Mouse (Mus musculus): ENCODE data around the gene Etv6. TPM values are rescaled to one million over a fixed set of nuclear protein-coding genes. Genes with fewer than 3 reads are reported as not detected.
A peak's percentile ranks its signal among the peaks of the same experiment; 100 is the strongest.

The Etv6 gene
- polyA plus RNA-seq, 1 experiment from 2014 or later, result 14.7 TPM

DNA sequence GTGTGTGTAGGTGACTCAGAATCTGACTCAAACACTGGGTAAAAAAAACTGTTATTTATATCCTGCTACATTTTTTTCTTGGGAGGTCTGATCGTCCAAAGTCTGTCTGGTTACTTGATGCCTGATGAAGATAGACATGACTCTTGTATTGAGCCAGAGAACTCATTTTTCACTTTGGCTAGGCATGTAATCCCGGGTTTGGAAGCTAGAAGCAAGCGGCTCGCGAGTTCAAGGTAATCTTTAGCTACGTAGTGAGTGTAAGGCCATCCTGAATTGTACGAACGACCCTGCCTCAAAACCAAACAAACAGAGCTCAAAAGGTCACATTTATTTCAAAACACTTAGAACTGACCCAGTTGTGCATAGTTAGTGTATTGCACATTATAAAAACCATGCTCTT lies 128.9 kb downstream of the Etv6 start:
- no peak for ATAC-seq (ENCODE audit: borderline replicate concordance, extremely low read depth, low FRiP score, low TSS enrichment)
- 57% methylated on average over 8 of the region's 8 CpGs for WGBS
- H3K27me3 ChIP-seq, result no peaks in the 10 kb centered on the region
- H3K27ac ChIP-seq, result no peak overlapping the region
- H3K9ac ChIP-seq, result no peak overlapping the region
- H3K9me3 ChIP-seq, result no peaks in the 10 kb centered on the region
- H3K4me2 ChIP-seq, result no peak overlapping the region
- H3K36me3 ChIP-seq, result no peaks in the 10 kb centered on the region
- H3K4me1 ChIP-seq, result peaks cover 42% of the 10 kb centered on the region
- H3K4me3 ChIP-seq, result no peak overlapping the region

DNA sequence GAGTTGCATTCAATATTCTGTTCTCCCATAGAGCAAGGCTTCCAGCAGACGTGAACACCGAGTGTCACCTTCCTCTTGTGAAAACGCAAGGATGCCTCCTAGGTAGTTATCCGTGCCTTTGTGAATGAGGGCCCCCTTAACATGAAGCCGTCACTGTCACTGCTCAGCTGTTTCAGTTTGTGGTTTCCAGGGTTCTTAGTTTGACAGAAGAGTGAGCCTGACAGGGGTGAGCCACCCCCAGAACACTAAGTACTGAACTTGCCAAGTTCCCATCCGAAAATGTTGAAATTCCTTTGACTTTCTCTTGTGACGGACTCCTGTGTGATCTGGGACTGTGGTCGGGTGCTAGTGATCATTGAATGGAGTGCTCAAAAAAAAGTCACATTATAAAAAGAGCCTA lies 129.5 kb downstream of the Etv6 start:
- no peak for ATAC-seq (ENCODE audit: borderline replicate concordance, extremely low read depth, low FRiP score, low TSS enrichment)
- no peak overlapping the region for H3K4me2 ChIP-seq
- H3K27me3 ChIP-seq, result no peaks in the 10 kb centered on the region
- no peak overlapping the region for H3K4me3 ChIP-seq
- peaks cover 46% of the 10 kb centered on the region for H3K4me1 ChIP-seq
- 54% methylated on average over 8 of the region's 8 CpGs for WGBS
- H3K27ac ChIP-seq, result no peak overlapping the region
- H3K9ac ChIP-seq, result no peak overlapping the region
- H3K9me3 ChIP-seq, result no peaks in the 10 kb centered on the region
- no peaks in the 10 kb centered on the region for H3K36me3 ChIP-seq

DNA sequence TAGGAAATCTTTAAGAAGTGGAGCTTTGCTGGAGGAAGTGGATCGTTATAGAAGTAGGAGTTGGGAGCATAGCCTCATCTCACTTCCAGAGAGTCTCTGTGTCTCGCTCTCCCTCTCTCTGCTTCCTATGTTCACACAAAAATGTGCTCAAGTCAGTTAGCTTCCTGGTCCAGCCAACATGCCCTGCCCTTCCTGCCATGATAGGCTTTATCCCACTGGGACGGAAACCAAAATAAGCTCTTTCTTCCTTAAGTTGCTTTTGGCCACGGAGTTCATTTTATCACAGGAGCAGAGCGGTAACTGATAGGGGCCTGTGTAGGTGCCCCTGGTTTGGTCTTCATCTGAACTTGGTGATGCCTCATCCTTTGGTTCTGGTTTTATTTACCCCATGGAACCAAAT lies 132.5 kb downstream of the Etv6 start:
- no peak overlapping the region for H3K4me2 ChIP-seq
- no peak for ATAC-seq (ENCODE audit: borderline replicate concordance, extremely low read depth, low FRiP score, low TSS enrichment)
- no peaks in the 10 kb centered on the region for H3K9me3 ChIP-seq
- no peak overlapping the region; the same call in 1 of the 2 replicates for H3K27ac ChIP-seq
- H3K27me3 ChIP-seq, result no peaks in the 10 kb centered on the region
- no peak overlapping the region for H3K9ac ChIP-seq
- WGBS, result 78% methylated on average over 5 of the region's 5 CpGs
- no peak overlapping the region for H3K4me3 ChIP-seq
- H3K36me3 ChIP-seq, result no peaks in the 10 kb centered on the region
- peaks cover 50% of the 10 kb centered on the region for H3K4me1 ChIP-seq

DNA sequence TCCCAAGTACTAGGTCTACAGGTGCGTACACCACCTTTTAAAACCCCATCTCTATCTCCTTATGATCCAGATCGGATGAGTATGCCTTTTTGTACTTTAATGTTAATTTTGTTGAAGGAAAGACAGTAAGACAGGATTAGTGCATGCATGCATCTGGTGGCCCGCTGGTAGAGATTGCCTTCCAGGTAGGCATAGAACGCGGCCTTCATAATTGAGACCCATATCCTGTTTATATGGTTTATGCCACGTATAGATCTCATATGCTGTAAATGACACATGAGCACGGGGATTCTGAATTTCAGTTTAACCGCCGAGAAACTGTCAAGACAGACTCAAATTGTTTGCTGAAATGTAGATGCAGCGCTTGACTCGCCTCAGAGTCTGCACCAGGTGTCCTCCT lies 133.3 kb downstream of the Etv6 start:
- WGBS, result 82% methylated on average over 11 of the region's 11 CpGs
- Histone ChIP-seq H3K27ac (no peak overlapping the region), H3K9ac (no peak overlapping the region), H3K27me3 (no peaks in the 10 kb centered on the region), H3K9me3 (no peaks in the 10 kb centered on the region), H3K4me2 (no peak overlapping the region), H3K36me3 (no peaks in the 10 kb centered on the region), H3K4me1 (peaks cover 44% of the 10 kb centered on the region), H3K4me3 (no peak overlapping the region)
- no peak for ATAC-seq (ENCODE audit: borderline replicate concordance, extremely low read depth, low FRiP score, low TSS enrichment)

DNA sequence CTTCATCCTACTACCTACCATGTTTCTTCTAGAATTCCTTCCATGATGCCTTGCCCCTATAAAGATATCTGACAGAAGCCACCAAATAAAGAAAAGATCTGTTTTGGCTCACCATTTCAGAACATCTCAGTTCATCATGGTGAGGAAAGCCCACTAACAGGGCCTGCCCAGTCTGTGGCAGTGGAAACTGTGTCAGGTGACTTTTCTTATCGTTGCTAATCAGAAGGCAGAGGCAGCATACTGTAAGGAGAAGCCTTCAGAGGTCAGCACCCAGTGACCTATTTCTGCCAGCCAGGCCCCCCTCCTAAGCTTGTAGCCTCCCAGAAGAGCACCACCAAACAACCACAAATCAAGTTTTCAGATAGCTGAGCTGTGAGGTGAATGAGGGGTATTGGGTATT lies 135.7 kb downstream of the Etv6 start:
- Histone ChIP-seq H3K9ac (no peak overlapping the region), H3K27ac (no peak overlapping the region), H3K4me2 (no peak overlapping the region), H3K27me3 (no peaks in the 10 kb centered on the region), H3K4me3 (no peak overlapping the region), H3K36me3 (no peaks in the 10 kb centered on the region), H3K4me1 (peaks cover 44% of the 10 kb centered on the region), H3K9me3 (no peaks in the 10 kb centered on the region)
- ATAC-seq (ENCODE audit: borderline replicate concordance, extremely low read depth, low FRiP score, low TSS enrichment), result no peak
- whole genome bisulfite sequencing, result 32% methylated on average over 1 of the region's 1 CpGs

DNA sequence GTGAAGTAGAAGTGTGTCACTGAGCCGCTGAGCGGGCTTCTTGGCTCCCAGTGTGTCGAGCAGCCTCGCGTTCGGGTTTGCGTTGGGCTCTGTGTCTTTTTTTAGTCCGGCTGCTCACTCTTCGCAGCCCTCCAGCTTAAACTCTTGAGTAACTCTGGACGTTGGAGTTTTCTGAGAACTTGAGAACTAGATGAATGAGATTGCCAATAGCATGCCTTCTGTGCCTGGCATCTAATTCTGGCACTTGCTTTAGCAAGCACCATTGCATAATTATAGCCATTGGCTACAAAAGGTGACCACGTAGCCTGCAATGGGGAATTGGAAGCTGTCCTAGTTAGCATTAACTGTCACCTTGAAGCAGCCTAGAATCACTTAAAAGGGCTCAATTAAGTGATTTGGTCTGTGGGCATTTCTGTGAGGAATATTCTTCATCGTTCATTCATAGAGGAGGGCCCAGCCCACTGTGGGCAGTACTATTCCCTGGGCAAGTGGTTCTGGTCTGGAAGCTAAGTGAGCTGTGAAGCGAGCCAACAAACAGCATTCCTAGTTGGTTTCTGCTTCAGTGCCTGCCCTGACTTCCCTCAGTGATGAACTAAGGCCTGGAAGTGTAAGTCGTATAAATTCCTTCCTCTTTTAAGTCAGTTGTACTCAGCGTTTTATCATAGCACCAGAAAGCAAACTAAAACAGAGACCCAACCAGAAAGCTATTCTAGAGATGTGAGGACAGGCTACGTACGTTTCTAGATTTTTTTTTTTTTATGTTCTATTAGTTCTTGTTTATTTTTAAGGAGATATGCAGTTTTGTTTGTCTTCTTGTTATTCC lies 136.6 kb downstream of the Etv6 start:
- no peak for ATAC-seq (ENCODE audit: borderline replicate concordance, extremely low read depth, low FRiP score, low TSS enrichment)
- Histone ChIP-seq H3K27ac (no peak overlapping the region), H3K9me3 (no peaks in the 10 kb centered on the region), H3K4me1 (peaks cover 39% of the 10 kb centered on the region), H3K4me2 (no peak overlapping the region), H3K27me3 (no peaks in the 10 kb centered on the region), H3K4me3 (no peak overlapping the region), H3K9ac (no peak overlapping the region), H3K36me3 (no peaks in the 10 kb centered on the region)
- WGBS, result 82% methylated on average over 17 of the region's 17 CpGs

DNA sequence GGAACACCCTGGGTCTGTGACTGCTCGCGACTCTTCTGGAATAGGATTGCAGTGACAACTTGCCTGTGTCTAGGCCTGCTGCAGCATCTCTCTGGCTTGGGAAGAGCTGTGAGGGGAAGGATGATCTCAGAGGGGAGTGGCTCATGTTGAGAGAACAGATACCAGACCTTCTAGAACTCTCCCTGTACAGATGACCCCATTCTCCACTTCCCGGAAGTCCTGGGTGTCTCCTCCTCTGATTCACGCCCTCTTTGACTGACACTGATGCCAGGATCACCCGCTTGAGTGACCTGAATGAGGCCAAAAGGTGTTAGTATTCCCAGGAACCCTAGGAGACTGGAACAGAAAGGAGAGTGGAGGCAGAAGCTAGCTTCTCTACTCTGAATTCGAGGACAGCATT lies 137.9 kb downstream of the Etv6 start:
- Histone ChIP-seq H3K27ac (no peak overlapping the region), H3K27me3 (no peaks in the 10 kb centered on the region), H3K36me3 (no peaks in the 10 kb centered on the region), H3K9me3 (no peaks in the 10 kb centered on the region), H3K4me1 (peaks cover 35% of the 10 kb centered on the region), H3K4me2 (no peak overlapping the region), H3K4me3 (no peak overlapping the region), H3K9ac (no peak overlapping the region)
- no peak for ATAC-seq (ENCODE audit: borderline replicate concordance, extremely low read depth, low FRiP score, low TSS enrichment)
- 66% methylated on average over 6 of the region's 6 CpGs for WGBS

DNA sequence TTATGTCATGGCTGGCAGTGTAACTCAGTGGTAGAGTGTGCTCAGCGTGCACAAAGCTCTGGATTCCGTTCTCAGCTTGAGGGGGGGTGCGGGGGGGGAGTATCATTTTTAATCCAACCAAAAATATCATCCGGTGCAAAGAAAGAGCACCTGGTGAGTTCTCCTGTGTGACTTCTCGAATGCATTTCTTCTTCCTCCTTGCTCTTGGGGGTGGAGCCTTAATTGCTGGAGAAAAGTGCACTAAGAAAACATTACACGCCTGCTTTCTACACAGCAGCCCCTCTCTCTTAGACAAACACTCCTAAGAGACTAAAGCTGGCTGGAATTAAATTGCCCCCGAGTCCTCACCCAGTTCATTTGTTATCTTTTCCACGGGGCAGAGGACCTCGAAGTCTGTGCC lies 139.6 kb downstream of the Etv6 start:
- 31% methylated on average over 9 of the region's 9 CpGs for WGBS
- Histone ChIP-seq H3K27me3 (no peaks in the 10 kb centered on the region), H3K4me1 (peaks cover 31% of the 10 kb centered on the region), H3K27ac (peak overlapping the region; percentile 23; the same call in 1 of the 2 replicates), H3K36me3 (no peaks in the 10 kb centered on the region), H3K9me3 (no peaks in the 10 kb centered on the region), H3K9ac (no peak overlapping the region), H3K4me3 (no peak overlapping the region), H3K4me2 (peak overlapping the region; percentile 19; the same call in 1 of the 2 replicates)
- peak; percentile 28; the same call in 1 of the 2 replicates for ATAC-seq (ENCODE audit: borderline replicate concordance, extremely low read depth, low FRiP score, low TSS enrichment)

DNA sequence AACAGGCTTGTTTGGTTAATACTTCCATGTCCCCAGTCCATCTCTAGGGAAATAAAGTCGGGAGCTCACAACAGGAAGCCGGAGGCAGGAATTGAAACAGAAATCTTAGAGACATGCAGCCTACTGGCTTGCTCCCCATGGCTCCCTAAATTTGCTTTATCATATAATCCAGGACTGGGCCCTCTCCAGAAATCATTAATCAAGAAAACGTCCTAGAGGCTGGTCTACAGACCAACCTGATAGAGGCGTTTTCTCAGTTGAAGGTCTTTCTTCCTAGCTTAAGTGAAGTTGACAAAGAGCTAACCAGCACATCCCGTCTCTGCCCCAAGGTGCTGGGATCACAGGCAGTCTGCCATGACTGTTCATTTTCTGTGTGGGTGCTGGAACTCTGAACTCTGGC lies 141.7 kb downstream of the Etv6 start:
- H3K9me3 ChIP-seq, result no peaks in the 10 kb centered on the region
- H3K27me3 ChIP-seq, result no peaks in the 10 kb centered on the region
- H3K4me2 ChIP-seq, result no peak overlapping the region
- H3K9ac ChIP-seq, result no peak overlapping the region
- no peak overlapping the region for H3K27ac ChIP-seq
- no peak overlapping the region for H3K4me3 ChIP-seq
- ATAC-seq (ENCODE audit: borderline replicate concordance, extremely low read depth, low FRiP score, low TSS enrichment), result no peak
- peaks cover 29% of the 10 kb centered on the region for H3K4me1 ChIP-seq
- WGBS, result 65% methylated on average over 5 of the region's 5 CpGs
- no peaks in the 10 kb centered on the region for H3K36me3 ChIP-seq

DNA sequence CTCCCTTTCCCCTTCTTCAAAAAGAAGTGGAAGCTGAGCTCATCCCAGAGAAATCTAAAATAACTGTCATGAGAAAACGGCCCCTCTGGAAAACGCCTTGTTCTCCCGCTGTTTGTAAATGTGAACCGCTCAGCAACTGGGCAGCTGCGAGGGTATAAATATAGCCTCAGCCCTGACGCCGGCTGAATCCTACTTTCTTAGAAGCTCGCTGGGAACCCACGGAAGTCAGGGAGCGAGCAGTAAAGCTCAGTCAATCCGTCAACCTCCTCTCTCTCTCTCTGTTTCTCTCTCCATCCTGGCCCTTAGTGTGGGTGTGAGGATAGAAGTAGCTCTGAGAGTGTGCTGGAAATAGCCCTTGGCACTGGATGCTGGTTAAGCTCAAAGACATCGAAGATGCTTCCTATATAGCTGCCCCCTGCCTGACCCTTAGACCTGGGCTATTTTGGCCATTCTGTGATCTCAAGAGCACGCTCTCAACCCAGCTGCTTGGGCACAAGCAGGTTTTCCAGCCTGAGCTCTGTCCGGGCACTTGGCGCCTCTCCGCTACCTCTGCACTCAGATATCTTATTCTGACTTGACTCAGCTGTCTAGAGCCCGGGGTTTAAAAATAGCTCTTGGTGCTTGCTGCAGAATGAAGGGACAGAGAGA lies 146.9 kb downstream of the Etv6 start:
- 43% methylated on average over 17 of the region's 17 CpGs for WGBS
- peaks cover 48% of the 10 kb centered on the region for H3K4me1 ChIP-seq
- no peaks in the 10 kb centered on the region for H3K9me3 ChIP-seq
- H3K4me2 ChIP-seq, result no peak overlapping the region; the same call in 1 of the 2 replicates
- H3K27ac ChIP-seq, result peak overlapping the region; percentile 61
- ATAC-seq (ENCODE audit: borderline replicate concordance, extremely low read depth, low FRiP score, low TSS enrichment), result peak; percentile 31; the same call in 1 of the 2 replicates
- H3K27me3 ChIP-seq, result no peaks in the 10 kb centered on the region
- no peak overlapping the region for H3K4me3 ChIP-seq
- H3K36me3 ChIP-seq, result no peaks in the 10 kb centered on the region
- H3K9ac ChIP-seq, result no peak overlapping the region

DNA sequence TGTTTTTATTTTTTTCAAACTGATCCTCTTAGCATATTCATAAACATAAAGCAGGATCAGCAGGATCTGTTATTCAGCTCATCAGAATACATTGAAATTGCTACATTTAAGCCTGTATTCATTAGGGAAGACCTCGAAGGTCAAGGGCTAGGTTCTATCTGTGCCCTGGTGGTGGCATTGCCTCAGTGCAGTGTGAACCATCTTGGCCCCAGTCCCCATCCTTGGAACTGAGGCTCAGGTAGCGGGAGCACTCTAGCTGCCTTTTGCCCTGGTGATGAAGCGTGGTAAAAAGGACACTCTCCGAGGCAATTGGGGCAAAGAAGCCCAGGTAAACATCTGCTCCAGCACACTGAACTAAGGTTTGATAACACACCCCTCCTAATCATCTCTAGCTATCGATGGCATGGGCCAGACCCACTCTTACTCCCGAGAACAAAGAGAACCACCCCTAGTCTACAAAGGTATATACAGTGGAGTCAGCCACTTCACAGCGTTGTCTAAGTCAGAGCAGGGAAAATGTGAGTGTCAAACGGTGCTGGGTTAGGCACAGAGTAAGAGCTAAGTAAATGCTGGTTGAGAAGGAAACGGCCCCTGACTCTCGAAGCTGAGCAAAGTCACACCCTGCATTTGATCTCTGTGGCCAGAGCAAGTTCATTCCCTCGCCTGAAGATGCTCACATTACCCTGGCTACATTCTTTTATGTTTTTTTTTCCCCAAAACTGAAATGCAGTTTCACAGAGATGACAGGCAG lies 148.3 kb downstream of the Etv6 start:
- H3K9me3 ChIP-seq, result no peaks in the 10 kb centered on the region
- no peaks in the 10 kb centered on the region for H3K36me3 ChIP-seq
- WGBS, result 56% methylated on average over 11 of the region's 11 CpGs
- no peak overlapping the region for H3K4me3 ChIP-seq
- no peak overlapping the region for H3K9ac ChIP-seq
- no peaks in the 10 kb centered on the region for H3K27me3 ChIP-seq
- H3K4me1 ChIP-seq, result peaks cover 60% of the 10 kb centered on the region
- no peak for ATAC-seq (ENCODE audit: borderline replicate concordance, extremely low read depth, low FRiP score, low TSS enrichment)
- no peak overlapping the region for H3K4me2 ChIP-seq
- peak overlapping the region; percentile 8; the same call in 1 of the 2 replicates for H3K27ac ChIP-seq

All from lung, embryonic 15.5 days (tissue).